Mouse (Mus musculus): ENCODE results near the gene Lgi2. TPM values are rescaled to one million over a fixed set of nuclear protein-coding genes. Genes with fewer than 3 reads are reported as not detected.

Gene Lgi2
- polyA plus RNA-seq, 1 experiment from 2014 or later: 6.9 TPM

DNA sequence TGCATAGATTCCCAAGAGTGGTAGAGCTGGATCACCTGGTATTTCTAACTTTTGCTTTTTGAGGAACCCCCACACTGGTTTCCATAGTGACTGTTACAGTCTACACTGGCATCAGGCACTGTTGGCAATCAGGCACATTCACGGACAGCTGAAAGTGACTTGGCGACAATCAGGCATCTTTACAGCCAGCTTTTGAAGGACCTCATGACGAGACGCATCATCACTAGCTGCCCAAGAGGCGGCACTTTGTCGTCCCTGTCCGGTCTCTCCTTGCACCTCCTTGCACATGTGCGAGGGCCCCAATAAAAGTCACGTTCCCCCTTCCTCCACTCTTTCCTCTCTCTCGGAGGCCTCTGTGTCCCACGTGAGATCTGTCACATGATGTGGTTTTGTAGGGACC is 62.1 kb downstream of the Lgi2 start:
- no peak overlapping the region for H3K4me3 ChIP-seq (replicated peaks)
- no peaks in the 10 kb centered on the region for H3K36me3 ChIP-seq
- no peak overlapping the region for H3K4me2 ChIP-seq
- H3K27me3 ChIP-seq (replicated peaks): no peaks in the 10 kb centered on the region
- ATAC-seq (ENCODE audit: low FRiP score): no peak
- no peak overlapping the region for H3K27ac ChIP-seq (replicated peaks)
- 85% methylated on average over 11 of the region's 11 CpGs for WGBS
- no peaks in the 10 kb centered on the region for H3K9me3 ChIP-seq (replicated peaks)
- no peaks in the 10 kb centered on the region for H3K4me1 ChIP-seq
- H3K9ac ChIP-seq (replicated peaks): no peak overlapping the region

DNA sequence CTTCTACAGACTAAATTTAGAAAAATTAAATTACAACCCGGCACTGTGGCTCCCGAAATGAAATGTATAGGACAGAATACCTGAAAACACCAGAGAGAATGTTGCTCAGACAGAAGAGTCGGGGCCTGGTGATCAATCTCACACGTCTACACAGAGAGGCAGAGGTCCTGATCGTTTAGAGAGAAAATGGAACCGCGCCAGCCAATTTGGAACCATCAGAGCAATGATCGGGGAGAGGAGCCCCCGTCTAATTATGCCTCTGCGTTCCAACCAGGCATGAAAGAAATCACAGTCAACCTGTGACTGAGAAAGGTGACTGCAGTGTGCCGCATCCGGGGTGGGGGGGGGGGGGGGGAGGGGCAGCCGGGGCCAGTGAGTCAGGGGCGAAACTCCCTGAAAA is 70.6 kb downstream of the Lgi2 start:
- Histone ChIP-seq H3K4me2 (no peak overlapping the region), H3K9ac (replicated peaks) (no peak overlapping the region), H3K4me3 (replicated peaks) (no peak overlapping the region), H3K27ac (replicated peaks) (no peak overlapping the region), H3K9me3 (replicated peaks) (no peaks in the 10 kb centered on the region), H3K36me3 (no peaks in the 10 kb centered on the region), H3K27me3 (replicated peaks) (no peaks in the 10 kb centered on the region), H3K4me1 (no peaks in the 10 kb centered on the region)
- 60% methylated on average over 14 of the region's 14 CpGs for WGBS
- no peak for ATAC-seq (ENCODE audit: low FRiP score)

DNA sequence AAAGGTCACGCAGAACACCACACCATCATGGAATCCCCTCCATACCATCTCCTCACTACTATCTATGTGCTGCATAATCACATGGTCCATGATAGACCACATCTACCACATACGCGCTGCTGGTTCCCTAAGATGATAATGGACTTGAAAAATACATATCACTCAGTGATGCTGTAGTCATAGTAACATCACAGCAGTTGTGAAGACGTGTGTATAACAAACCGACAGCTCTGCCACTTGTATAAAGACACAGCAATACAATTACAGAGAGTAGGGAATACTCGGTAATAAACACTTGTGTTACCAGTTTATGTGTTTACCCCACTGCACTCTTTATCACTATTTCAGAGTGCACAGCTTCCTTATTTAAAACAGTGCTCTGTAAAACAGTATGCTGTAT is 74.8 kb downstream of the Lgi2 start:
- 84% methylated on average over 6 of the region's 6 CpGs for WGBS

GRCm38 (mm10) chr5:52487559-52488430 is 78.5 kb downstream of the Lgi2 start:
- H3K4me2 ChIP-seq: no peak overlapping the region
- whole genome bisulfite sequencing: 87% methylated on average over 13 of the region's 13 CpGs
- no peaks in the 10 kb centered on the region for H3K9me3 ChIP-seq (replicated peaks)
- no peaks in the 10 kb centered on the region for H3K36me3 ChIP-seq
- H3K27ac ChIP-seq (replicated peaks): no peak overlapping the region
- no peak for ATAC-seq (ENCODE audit: low FRiP score)
- H3K4me1 ChIP-seq: no peaks in the 10 kb centered on the region
- no peak overlapping the region for H3K4me3 ChIP-seq (replicated peaks)
- H3K9ac ChIP-seq (replicated peaks): no peak overlapping the region
- H3K27me3 ChIP-seq (replicated peaks): no peaks in the 10 kb centered on the region

More for the DNA sequence above, 74.8 kb downstream of the Lgi2 start:
- Histone ChIP-seq H3K27ac (replicated peaks) (no peak overlapping the region), H3K36me3 (no peaks in the 10 kb centered on the region), H3K4me1 (no peaks in the 10 kb centered on the region), H3K27me3 (replicated peaks) (no peaks in the 10 kb centered on the region), H3K4me3 (replicated peaks) (no peak overlapping the region), H3K9me3 (replicated peaks) (no peaks in the 10 kb centered on the region), H3K4me2 (no peak overlapping the region), H3K9ac (replicated peaks) (no peak overlapping the region)
- ATAC-seq (ENCODE audit: low FRiP score): no peak

Other genes starting within 250 kb of the Lgi2 start
- 2.9 and 3.0 TPM in 2 replicates for gene Sod3, start 202.7 kb downstream of the Lgi2 start, polyA plus RNA-seq (2015; fragmentation: Nextera tagmentation; extraction: Ambion mirVana)
- 10.5 and 11.1 TPM in 2 replicates for gene Ccdc149, start 94.9 kb downstream of the Lgi2 start, polyA plus RNA-seq (2015; fragmentation: Nextera tagmentation; extraction: Ambion mirVana)
- 6.2 and 7.4 TPM in 2 replicates for gene Sepsecs, start 103.2 kb upstream of the Lgi2 start, polyA plus RNA-seq (2015; fragmentation: Nextera tagmentation; extraction: Ambion mirVana)
- 4.4 and 7.6 TPM in 2 replicates for gene Pi4k2b, start 175.1 kb upstream of the Lgi2 start, polyA plus RNA-seq (2015; fragmentation: Nextera tagmentation; extraction: Ambion mirVana)
- gene Zcchc4, start 208.9 kb upstream of the Lgi2 start, polyA plus RNA-seq (2015; fragmentation: Nextera tagmentation; extraction: Ambion mirVana): 8.6 and 11.1 TPM in 2 replicates

All from neural tube, embryonic 15.5 days (tissue).